Mouse (Mus musculus): Measurements from ENCODE around the gene Ccr4. TPM values are rescaled to one million over a fixed set of nuclear protein-coding genes. Genes with fewer than 3 reads are reported as not detected.

Ccr4 gene
- total RNA-seq, 2 experiments from 2014 or later: not detected

GRCm38 (mm10) chr9:114458436-114458835, 46.3 kb downstream of the Ccr4 start:
- H3K27ac ChIP-seq: no peak overlapping the region
- intact Hi-C loops (cut with DNase I): no loop called here
- no peak for TF ChIP-seq CTCF (IDR thresholded peaks at IDR 0.05)
- no peak overlapping the region for H3K4me3 ChIP-seq
- no peak for DNase-seq (ENCODE audit: extremely low spot score in 1 of 2, low spot score in 2 of 2)

- DNase-seq (ENCODE audit: extremely low spot score in 1 of 2, low spot score in 2 of 2): no peak
- no peak overlapping the region for H3K4me3 ChIP-seq
- TF ChIP-seq CTCF (IDR thresholded peaks at IDR 0.05): no peak
- H3K27ac ChIP-seq: no peak overlapping the region
- intact Hi-C loops (cut with DNase I): no loop called here
These were observed 49.3 kb downstream of the Ccr4 start for GRCm38 (mm10) chr9:114455420-114455819.

- Histone ChIP-seq H3K27ac (no peak overlapping the region), H3K4me3 (no peak overlapping the region)
- intact Hi-C loops (cut with DNase I): no loop called here
- TF ChIP-seq CTCF (IDR thresholded peaks at IDR 0.05): no peak
- no peak for DNase-seq (ENCODE audit: extremely low spot score in 1 of 2, low spot score in 2 of 2)
These were observed 52.3 kb downstream of the Ccr4 start for GRCm38 (mm10) chr9:114452418-114452817.

- intact Hi-C loops (cut with DNase I): no loop called here
- Histone ChIP-seq H3K4me3 (no peak overlapping the region), H3K27ac (no peak overlapping the region)
- no peak for TF ChIP-seq CTCF (IDR thresholded peaks at IDR 0.05)
- DNase-seq (ENCODE audit: extremely low spot score in 1 of 2, low spot score in 2 of 2): no peak
These were observed 53.1 kb downstream of the Ccr4 start for GRCm38 (mm10) chr9:114451615-114452014.

- Histone ChIP-seq H3K27ac (no peak overlapping the region), H3K4me3 (no peak overlapping the region)
- no peak for DNase-seq (ENCODE audit: extremely low spot score in 1 of 2, low spot score in 2 of 2)
- intact Hi-C loops (cut with DNase I): no loop called here
- TF ChIP-seq CTCF (IDR thresholded peaks at IDR 0.05): no peak
These were observed 55.5 kb downstream of the Ccr4 start for GRCm38 (mm10) chr9:114449120-114449754.

GRCm38 (mm10) chr9:114448700-114449099, 56.0 kb downstream of the Ccr4 start:
- Histone ChIP-seq H3K27ac (no peak overlapping the region), H3K4me3 (no peak overlapping the region)
- no peak for TF ChIP-seq CTCF (IDR thresholded peaks at IDR 0.05)
- no peak for DNase-seq (ENCODE audit: extremely low spot score in 1 of 2, low spot score in 2 of 2)
- intact Hi-C loops (cut with DNase I): no loop called here

GRCm38 (mm10) chr9:114446887-114447286, 57.8 kb downstream of the Ccr4 start:
- no peak overlapping the region for H3K4me3 ChIP-seq
- H3K27ac ChIP-seq: no peak overlapping the region
- DNase-seq (ENCODE audit: extremely low spot score in 1 of 2, low spot score in 2 of 2): no peak
- intact Hi-C loops (cut with DNase I): no loop called here
- TF ChIP-seq CTCF (IDR thresholded peaks at IDR 0.05): no peak

- no peak for DNase-seq (ENCODE audit: extremely low spot score in 1 of 2, low spot score in 2 of 2)
- no peak overlapping the region for H3K4me3 ChIP-seq
- intact Hi-C loops (cut with DNase I): no loop called here
- TF ChIP-seq CTCF (IDR thresholded peaks at IDR 0.05): no peak
- no peak overlapping the region for H3K27ac ChIP-seq
These were observed 61.4 kb downstream of the Ccr4 start for GRCm38 (mm10) chr9:114443351-114443750.

GRCm38 (mm10) chr9:114442893-114443292, 61.8 kb downstream of the Ccr4 start:
- intact Hi-C loops (cut with DNase I): no loop called here
- TF ChIP-seq CTCF (IDR thresholded peaks at IDR 0.05): no peak
- DNase-seq (ENCODE audit: extremely low spot score in 1 of 2, low spot score in 2 of 2): no peak
- no peak overlapping the region for H3K4me3 ChIP-seq
- no peak overlapping the region for H3K27ac ChIP-seq

- no peak overlapping the region for H3K27ac ChIP-seq
- TF ChIP-seq CTCF (IDR thresholded peaks at IDR 0.05): no peak
- H3K4me3 ChIP-seq: no peak overlapping the region
- intact Hi-C loops (cut with DNase I): no loop called here
- DNase-seq (ENCODE audit: extremely low spot score in 1 of 2, low spot score in 2 of 2): no peak
These were observed 62.5 kb downstream of the Ccr4 start for GRCm38 (mm10) chr9:114442225-114442624.

- Histone ChIP-seq H3K27ac (no peak overlapping the region), H3K4me3 (no peak overlapping the region)
- intact Hi-C loops (cut with DNase I): no loop called here
- TF ChIP-seq CTCF (IDR thresholded peaks at IDR 0.05): no peak
- no peak for DNase-seq (ENCODE audit: extremely low spot score in 1 of 2, low spot score in 2 of 2)
These were observed 64.2 kb downstream of the Ccr4 start for GRCm38 (mm10) chr9:114440548-114440947.

Other genes starting within 250 kb of the Ccr4 start
- not detected for gene Bcl2a1c, start 174.8 kb downstream of the Ccr4 start, total RNA-seq (2021)
- gene Crtap, start 114.2 kb downstream of the Ccr4 start, total RNA-seq (2021): 1 to 10 TPM; 5.3 to 7.5 TPM
- gene Glb1, start 103.8 kb downstream of the Ccr4 start, total RNA-seq (2021): 10 to 100 TPM; 24.5 to 24.7 TPM
- gene Tmppe, start 103.8 kb downstream of the Ccr4 start, total RNA-seq (2021): 10 to 100 TPM; 12.0 to 13.2 TPM
- gene C130032M10Rik, start 10.8 kb upstream of the Ccr4 start, total RNA-seq (2021): not detected
- gene Trim71, start 59.5 kb upstream of the Ccr4 start, total RNA-seq (2021): under 1 TPM; 0.72 to 0.84 TPM
- 10 to 100 TPM; 47.7 to 49.1 TPM for gene Cnot10, start 135.3 kb upstream of the Ccr4 start, total RNA-seq (2021)
- gene Dync1li1, start 183.9 kb upstream of the Ccr4 start, total RNA-seq (2021): 10 to 100 TPM; 87.7 to 91.9 TPM
- 10 to 100 TPM; 19.8 to 22.4 TPM for gene Cmtm6, start 226.2 kb upstream of the Ccr4 start, total RNA-seq (2021)